Mouse (Mus musculus): ENCODE measurements around the gene Ccdc137. TPM values are rescaled to one million over a fixed set of nuclear protein-coding genes. Genes with fewer than 3 reads are reported as not detected.

Ccdc137 gene
- total RNA-seq, 2 experiments from 2014 or later, result 5.8 to 7.6 TPM

GRCm38 (mm10) chr11:120498891-120499290, 41.0 kb downstream of the Ccdc137 start:
- no peak for DNase-seq

- DNase-seq, result no peak
These were observed 42.0 kb downstream of the Ccdc137 start for GRCm38 (mm10) chr11:120499894-120500293.

GRCm38 (mm10) chr11:120500357-120500756, 42.4 kb downstream of the Ccdc137 start:
- no peak for DNase-seq

GRCm38 (mm10) chr11:120501018-120501417, 43.1 kb downstream of the Ccdc137 start:
- DNase-seq, result no peak

- DNase-seq, result no peak
These were observed 43.8 kb downstream of the Ccdc137 start for GRCm38 (mm10) chr11:120501701-120502100.

- DNase-seq, result no peak
These were observed 47.7 kb downstream of the Ccdc137 start for GRCm38 (mm10) chr11:120505661-120506060.

- DNase-seq, result no peak
These were observed 49.0 kb downstream of the Ccdc137 start for GRCm38 (mm10) chr11:120506899-120507298.

GRCm38 (mm10) chr11:120507611-120508289, 49.8 kb downstream of the Ccdc137 start:
- no peak for DNase-seq

GRCm38 (mm10) chr11:120508290-120508870, 50.5 kb downstream of the Ccdc137 start:
- DNase-seq, result no peak

- DNase-seq, result no peak
These were observed 52.0 kb downstream of the Ccdc137 start for GRCm38 (mm10) chr11:120509940-120510339.

GRCm38 (mm10) chr11:120510375-120511030, 52.6 kb downstream of the Ccdc137 start:
- no peak for DNase-seq

GRCm38 (mm10) chr11:120512790-120513453, 55.0 kb downstream of the Ccdc137 start:
- DNase-seq, result no peak

Other genes starting within 250 kb of the Ccdc137 start
- 1 to 10 TPM; 3.2 to 4.7 TPM for gene Bahcc1, start 225.2 kb upstream of the Ccdc137 start, total RNA-seq (2021)
- 100 to 1,000 TPM; 236 to 249 TPM for gene Actg1, start 109.6 kb upstream of the Ccdc137 start, total RNA-seq (2021)
- gene Fscn2, start 96.6 kb upstream of the Ccdc137 start, total RNA-seq (2021), result under 1 TPM; 0.29 to 0.31 TPM
- 10 to 100 TPM; 14.0 to 16.5 TPM for gene Faap100, start 79.4 kb upstream of the Ccdc137 start, total RNA-seq (2021)
- 10 to 100 TPM; 67.9 to 72.7 TPM for gene Nploc4, start 20.4 kb upstream of the Ccdc137 start, total RNA-seq (2021)
- 1 to 10 TPM in 1 of 2 experiments, under 1 TPM in 1; 0.54 to 1.1 TPM for gene Tspan10, start 15.5 kb upstream of the Ccdc137 start, total RNA-seq (2021)
- gene Pde6g, start 4.6 kb upstream of the Ccdc137 start, total RNA-seq (2021), result under 1 TPM in 1 of 2 experiments, not detected in 1; 0.83 TPM
- 10 to 100 TPM; 23.3 to 25.0 TPM for gene Oxld1, start within 50 bp of the Ccdc137 start, total RNA-seq (2021)
- gene Arl16, start 9.5 kb downstream of the Ccdc137 start, total RNA-seq (2021), result 1 to 10 TPM; 5.2 to 9.1 TPM
- gene Mrpl12, start 26.5 kb downstream of the Ccdc137 start, total RNA-seq (2021), result 100 to 1,000 TPM; 156 to 166 TPM
- gene Slc25a10, start 33.7 kb downstream of the Ccdc137 start, total RNA-seq (2021), result 1 to 10 TPM; 3.2 to 8.7 TPM
- gene Gcgr, start 72.6 kb downstream of the Ccdc137 start, total RNA-seq (2021), result under 1 TPM in 1 of 2 experiments, not detected in 1; 0.31 TPM
- gene Mcrip1, start 91.6 kb downstream of the Ccdc137 start, total RNA-seq (2021), result 10 to 100 TPM; 21.4 to 23.7 TPM
- gene Ppp1r27, start 93.0 kb downstream of the Ccdc137 start, total RNA-seq (2021), result 100 to 1,000 TPM in 1 of 2 experiments, 10 to 100 TPM in 1; 92.3 to 377 TPM
- gene P4hb, start 115.1 kb downstream of the Ccdc137 start, total RNA-seq (2021), result 100 to 1,000 TPM; 192 to 198 TPM
- 10 to 100 TPM; 80.1 to 95.2 TPM for gene Arhgdia, start 123.5 kb downstream of the Ccdc137 start, total RNA-seq (2021)
- gene Alyref, start 140.2 kb downstream of the Ccdc137 start, total RNA-seq (2021), result 10 to 100 TPM; 39.1 to 40.5 TPM
- 10 to 100 TPM; 50.7 to 51.6 TPM for gene Anapc11, start 140.3 kb downstream of the Ccdc137 start, total RNA-seq (2021)
- gene Npb, start 150.4 kb downstream of the Ccdc137 start, total RNA-seq (2021), result not detected
- 10 to 100 TPM; 30.7 to 34.7 TPM for gene Pcyt2, start 159.8 kb downstream of the Ccdc137 start, total RNA-seq (2021)
- 1 to 10 TPM; 4.3 to 7.2 TPM for gene Sirt7, start 167.1 kb downstream of the Ccdc137 start, total RNA-seq (2021)
- gene Mafg, start 175.5 kb downstream of the Ccdc137 start, total RNA-seq (2021), result 10 to 100 TPM; 41.8 to 47.1 TPM
- gene Pycr1, start 185.7 kb downstream of the Ccdc137 start, total RNA-seq (2021), result 1 to 10 TPM; 6.7 to 6.8 TPM
- 100 to 1,000 TPM; 121 to 134 TPM for gene Myadml2, start 190.0 kb downstream of the Ccdc137 start, total RNA-seq (2021)
- gene Notum, start 203.1 kb downstream of the Ccdc137 start, total RNA-seq (2021), result under 1 TPM in 1 of 2 experiments, not detected in 1; 0.18 TPM
- gene Aspscr1, start 214.9 kb downstream of the Ccdc137 start, total RNA-seq (2021), result 10 to 100 TPM; 25.8 to 28.8 TPM

All from gastrocnemius, postnatal 25 days (tissue).